Mouse (Mus musculus) layer of hippocampus, postnatal 14 days (tissue): ENCODE measurements at regions not wholly inside any gene's neighbourhood (a gene's known extent, or its start where the extent isn't known, plus 50 kb on each side); places are given as distances from the start of the nearest gene placed in this dataset.
"Not testable (repeated sequence)": the region's sequence is repeated elsewhere in the genome, so short reads cannot be mapped to it uniquely, and the experiment has no call there.

Source experiments
- DNase-seq, 2 experiments: peaks; one replicate each; pipeline ENCODE4 v3.0.0; 2021 to 2022; ENCODE audit warnings: low spot score in 2 of 2, mixed read lengths in 1 of 2

GRCm38 (mm10) chr6:89125916-89126315, 223.9 kb downstream of the Tpra1 start:
- DNase-seq = no peak

- not testable (repeated sequence) for DNase-seq
Observed at GRCm38 (mm10) chr6:89128141-89128540, 226.1 kb downstream of the Tpra1 start.

- no peak for DNase-seq
Observed at GRCm38 (mm10) chr6:89140469-89140868, 222.0 kb downstream of the Plxna1 start.

GRCm38 (mm10) chr6:89153027-89153662, 209.3 kb downstream of the Plxna1 start:
- no peak for DNase-seq

GRCm38 (mm10) chr6:89157501-89157900, 204.9 kb downstream of the Plxna1 start:
- DNase-seq = no peak

GRCm38 (mm10) chr6:89160051-89160450, 202.4 kb downstream of the Plxna1 start:
- DNase-seq = no peak

- DNase-seq = no peak
Observed at GRCm38 (mm10) chr6:89161746-89162145, 200.7 kb downstream of the Plxna1 start.

GRCm38 (mm10) chr6:89169520-89169919, 192.9 kb downstream of the Plxna1 start:
- no peak for DNase-seq

- DNase-seq = not testable (repeated sequence)
Observed at GRCm38 (mm10) chr6:89184920-89185319, 177.5 kb downstream of the Plxna1 start.

- not testable (repeated sequence) for DNase-seq
Observed at GRCm38 (mm10) chr6:89200514-89201284, 161.7 kb downstream of the Plxna1 start.

GRCm38 (mm10) chr6:89215021-89215420, 147.4 kb downstream of the Plxna1 start:
- DNase-seq = no peak

- peak in 1 of 2 experiments; percentile 45 for DNase-seq
Observed at GRCm38 (mm10) chr6:89235416-89236075, 126.9 kb downstream of the Plxna1 start.

GRCm38 (mm10) chr6:89236226-89236625, 126.2 kb downstream of the Plxna1 start:
- no peak for DNase-seq

- no peak for DNase-seq
Observed at GRCm38 (mm10) chr6:89236892-89237646, 125.4 kb downstream of the Plxna1 start.

- peak; percentile 49 to 73 for DNase-seq
Observed at GRCm38 (mm10) chr6:89238871-89239270, 123.5 kb downstream of the Plxna1 start.

GRCm38 (mm10) chr6:89239511-89239910, 122.9 kb downstream of the Plxna1 start:
- peak in 1 of 2 experiments; percentile 44 for DNase-seq

GRCm38 (mm10) chr6:89240168-89240705, 122.2 kb downstream of the Plxna1 start:
- DNase-seq = no peak

GRCm38 (mm10) chr6:89242371-89243288, 119.8 kb downstream of the Plxna1 start:
- no peak for DNase-seq

- DNase-seq = no peak
Observed at GRCm38 (mm10) chr6:89245506-89245905, 116.9 kb downstream of the Plxna1 start.

- peak in 1 of 2 experiments; percentile 0 for DNase-seq
Observed at GRCm38 (mm10) chr6:89246261-89246660, 116.2 kb downstream of the Plxna1 start.
